Mouse (Mus musculus): ENCODE results near the gene Malsu1.

Malsu1 gene

GRCm38 (mm10) chr6:49073304-49074116 lies at the start of gene Malsu1:
Gene Malsu1, plus strand, starts transcription at chr6:49073795.
- CTCF ChIA-PET: interaction anchor here (1.0 kb wide), 1 partner anchor 16 kb away, joined by 3 read pairs; no protein-coding TSS in a partner anchor

- CTCF ChIA-PET: interaction anchor here (0.6 kb wide), 1 partner anchor 66 kb away, joined by 4 read pairs; no protein-coding TSS in a partner anchor
Observed at GRCm38 (mm10) chr6:49025290-49025689, 48.3 kb upstream of the Malsu1 start.

GRCm38 (mm10) chr6:49026496-49026895 lies 47.1 kb upstream of the Malsu1 start:
- CTCF ChIA-PET: no interaction called here

DNA sequence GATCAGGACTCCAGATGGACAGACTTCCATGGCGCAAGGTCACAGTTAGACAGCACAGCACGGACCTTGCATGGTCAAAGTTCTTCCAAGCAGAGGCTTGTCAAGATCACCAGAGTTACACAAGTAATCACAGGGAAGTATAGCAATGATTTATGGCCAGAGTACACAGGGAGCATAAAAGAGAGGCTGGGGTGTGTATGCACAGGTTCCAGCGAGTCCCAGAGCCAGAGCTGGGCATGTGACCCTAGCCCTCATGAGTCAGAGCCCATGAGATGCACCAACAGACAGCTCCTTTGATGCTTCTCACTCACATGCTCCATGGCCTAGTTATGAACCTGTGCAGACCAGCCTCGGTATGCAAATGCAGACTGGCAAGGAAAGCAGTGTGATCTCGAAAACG lies 45.6 kb upstream of the Malsu1 start:
- CTCF ChIA-PET: no interaction called here

GRCm38 (mm10) chr6:49028708-49029107 lies 44.9 kb upstream of the Malsu1 start:
- CTCF ChIA-PET: no interaction called here

GRCm38 (mm10) chr6:49031230-49031629 lies 42.4 kb upstream of the Malsu1 start:
- CTCF ChIA-PET: no interaction called here

DNA sequence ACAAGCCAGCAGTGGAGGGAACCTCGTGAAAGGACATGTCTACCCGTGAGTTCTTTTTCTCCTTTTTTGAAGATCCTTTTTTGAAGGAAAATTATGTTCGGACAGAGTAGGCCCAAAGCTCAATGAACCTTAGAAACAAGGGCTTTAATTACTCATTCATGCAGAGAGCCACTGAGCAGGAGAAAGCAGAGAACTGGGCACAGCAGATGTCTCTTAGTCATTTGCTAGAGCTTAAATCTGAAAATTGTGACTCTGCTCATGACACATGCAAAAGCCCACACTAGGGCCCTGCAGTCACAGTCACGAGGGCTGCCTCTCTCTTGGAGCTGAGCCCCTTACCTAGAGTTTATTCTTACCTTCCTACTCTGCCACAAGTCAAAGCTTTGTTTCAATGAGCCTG lies 40.8 kb upstream of the Malsu1 start:
- CTCF ChIA-PET: no interaction called here

- CTCF ChIA-PET: interaction anchor here (1.0 kb wide), 1 partner anchor 39 kb away, joined by 3 read pairs; no protein-coding TSS in a partner anchor
Observed at GRCm38 (mm10) chr6:49036275-49037267, 37.0 kb upstream of the Malsu1 start, which contains the start of gene Gpnmb. Gene Gpnmb, plus strand, starts transcription at chr6:49036546.

DNA sequence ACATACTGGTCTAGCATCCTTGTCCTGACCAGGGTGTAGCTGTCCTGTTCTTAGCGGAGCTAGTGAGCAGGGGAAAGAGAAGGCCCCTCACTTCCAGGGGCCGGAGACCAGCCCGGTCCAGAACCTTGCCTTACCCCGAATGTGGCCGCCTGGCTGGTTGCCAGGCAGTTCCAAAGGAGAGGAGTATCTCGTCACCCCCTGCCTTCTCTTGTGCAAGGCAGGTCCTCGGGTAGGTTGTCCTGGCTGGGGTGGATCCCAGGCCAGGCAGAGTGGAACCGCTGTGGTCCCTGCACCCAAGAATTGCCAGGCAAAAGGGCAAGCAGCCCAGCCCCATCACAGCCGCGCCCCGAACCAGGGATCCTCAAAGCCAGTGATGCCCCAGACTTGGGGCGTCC lies 36.3 kb upstream of the Malsu1 start:
- CTCF ChIA-PET: no interaction called here

GRCm38 (mm10) chr6:49039470-49040180 lies 34.0 kb upstream of the Malsu1 start:
- CTCF ChIA-PET: no interaction called here

- CTCF ChIA-PET: no interaction called here
Observed at GRCm38 (mm10) chr6:49046502-49046901, 27.1 kb upstream of the Malsu1 start.

GRCm38 (mm10) chr6:49046976-49047375 lies 26.6 kb upstream of the Malsu1 start:
- CTCF ChIA-PET: no interaction called here

GRCm38 (mm10) chr6:49047848-49048247 lies 25.7 kb upstream of the Malsu1 start:
- CTCF ChIA-PET: no interaction called here

DNA sequence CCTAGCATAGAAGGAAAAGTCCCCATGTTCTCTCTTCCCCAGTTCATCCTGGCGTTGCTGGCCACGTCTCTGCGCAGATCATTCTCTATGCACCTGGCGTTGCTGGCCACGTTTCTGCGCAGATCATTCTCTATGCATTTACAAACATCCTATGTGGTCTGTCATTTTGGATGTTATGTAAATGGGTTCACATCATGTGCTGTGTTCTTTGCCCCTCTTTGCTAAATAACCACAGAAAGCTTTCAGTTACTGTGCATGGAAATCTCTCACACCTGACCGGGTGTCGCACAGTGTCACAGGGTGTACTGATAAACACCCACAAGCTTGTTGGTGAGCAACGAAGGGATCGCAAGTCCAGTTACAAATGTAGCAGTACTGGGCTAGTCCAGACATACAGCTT lies 25.2 kb upstream of the Malsu1 start:
- CTCF ChIA-PET: no interaction called here

GRCm38 (mm10) chr6:49050677-49051410 lies 22.8 kb upstream of the Malsu1 start:
- CTCF ChIA-PET: no interaction called here

GRCm38 (mm10) chr6:49052191-49052590 lies 21.4 kb upstream of the Malsu1 start:
- CTCF ChIA-PET: no interaction called here

GRCm38 (mm10) chr6:49055256-49055733 lies 18.3 kb upstream of the Malsu1 start:
- CTCF ChIA-PET: no interaction called here

GRCm38 (mm10) chr6:49056009-49056408 lies 17.6 kb upstream of the Malsu1 start:
- CTCF ChIA-PET: no interaction called here

GRCm38 (mm10) chr6:49057053-49058021 lies 16.3 kb upstream of the Malsu1 start:
- CTCF ChIA-PET: interaction anchor here (0.6 to 1.0 kb wide), 3 partner anchors 16 to 289 kb away, joined by 3 to 4 read pairs (median 3); partner anchors contain the start of gene Malsu1

DNA sequence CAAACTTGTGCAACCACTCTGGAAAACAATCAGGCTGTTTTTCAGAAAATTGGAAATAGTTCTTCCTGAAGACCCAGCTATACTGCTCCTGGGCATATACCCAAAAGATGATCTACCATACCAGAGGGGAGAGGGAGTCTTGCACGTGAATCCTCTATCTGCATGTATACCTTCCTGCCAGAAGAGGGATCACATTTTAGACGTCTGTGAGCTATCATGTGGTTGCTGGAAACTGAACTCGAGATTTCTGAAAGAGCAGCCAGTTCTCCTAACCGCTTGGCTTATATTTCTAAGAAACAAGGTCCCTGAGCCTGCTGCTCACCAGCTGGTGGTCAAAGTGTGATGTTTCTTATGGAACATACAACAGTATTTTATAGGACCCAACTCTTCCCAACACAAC lies 5.2 kb upstream of the Malsu1 start:
- CTCF ChIA-PET: no interaction called here
